ENCODE assay signal across 21 mouse cellular contexts in the genomic region with DNA sequence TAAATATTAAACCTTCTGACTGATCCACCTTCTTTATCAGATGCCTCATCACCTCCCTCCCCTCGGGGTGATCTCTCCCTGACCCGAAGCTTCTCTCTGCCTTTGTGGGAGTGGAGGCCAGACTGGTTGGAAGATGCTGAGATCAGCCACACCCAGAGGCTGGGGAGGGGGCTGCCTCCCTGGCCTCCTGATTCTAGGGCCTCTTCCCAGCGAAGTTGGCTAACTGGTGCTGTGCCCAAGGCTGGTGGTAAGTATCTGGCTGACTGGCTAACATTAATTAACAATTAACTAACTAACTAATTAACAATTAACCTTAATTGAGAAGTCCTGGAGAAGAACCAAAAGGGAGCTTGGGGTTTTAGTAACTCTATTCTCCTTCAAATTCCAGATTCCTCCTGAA. TPM values are rescaled to one million over a fixed set of nuclear protein-coding genes. Genes with fewer than 3 reads are reported as not detected.
"Had no signal": no experiment of that assay in that cellular context is flagged by ENCODE, and none has a peak within 500 bp of the region (broad histone marks: within the 10 kb centered on the region; RNA-seq: fewer than 3 reads in every experiment).

No protein-coding gene starts in this region.

- H3K9ac ChIP-seq: lung, embryonic 14.5 days; midbrain, embryonic 12.5 days; neural tube, embryonic 13.5 days; neural tube, embryonic 15.5 days had no signal

- H3K9me3 ChIP-seq: midbrain, embryonic 10.5 days; midbrain, embryonic 12.5 days; neural tube, embryonic 13.5 days; neural tube, embryonic 15.5 days had no signal

- H3K4me3 ChIP-seq: midbrain, embryonic 10.5 days; midbrain, embryonic 12.5 days; myocyte; neural tube, embryonic 13.5 days; neural tube, embryonic 15.5 days had no signal

- H3K36me3 ChIP-seq: midbrain, embryonic 10.5 days; midbrain, embryonic 12.5 days; neural tube, embryonic 13.5 days; neural tube, embryonic 15.5 days had no signal

- ATAC-seq: midbrain, embryonic 16.5 days had no signal

- H3K27ac ChIP-seq: midbrain, embryonic 10.5 days; midbrain, embryonic 12.5 days; neural tube, embryonic 13.5 days; neural tube, embryonic 15.5 days had no signal

- DNase-seq: lung, embryonic 14.5 days; lung, postnatal 10 days; lung, postnatal 4 days; midbrain, embryonic 14.5 days; retina, postnatal 1 day; right cerebral cortex, adult 18-20 months; right cerebral cortex, postnatal 25 days; right cerebral cortex, postnatal 4 days; spleen, adult 18-20 months; thymus, adult 18-20 months; thymus, postnatal 14 days; thymus, postnatal 36 days had no signal

- H3K4me2 ChIP-seq: lung, embryonic 14.5 days; midbrain, embryonic 12.5 days; neural tube, embryonic 13.5 days; neural tube, embryonic 15.5 days had no signal

- H3K27me3 ChIP-seq: neural tube, embryonic 13.5 days; neural tube, embryonic 15.5 days had no signal

RNA-seq across cellular contexts. Expression of gene Robo4, which starts 11.3 kb away (rescaled TPM):
- polyA plus RNA-seq: myocyte had no signal

RNA-seq across cellular contexts. Expression of gene Robo3, which starts 20.1 kb away (rescaled TPM):
- polyA plus RNA-seq: stomach, embryonic 14.5 days; stomach, embryonic 16.5 days had no signal

RNA-seq across cellular contexts. Expression of gene Hepacam, which starts 45.8 kb away (rescaled TPM):
- polyA plus RNA-seq: lung, embryonic 14.5 days; myocyte; neural tube, embryonic 11.5 days; stomach, embryonic 14.5 days; stomach, embryonic 16.5 days had no signal
